Mouse (Mus musculus): ENCODE measurements around the gene Opalin.

The Opalin gene

DNA sequence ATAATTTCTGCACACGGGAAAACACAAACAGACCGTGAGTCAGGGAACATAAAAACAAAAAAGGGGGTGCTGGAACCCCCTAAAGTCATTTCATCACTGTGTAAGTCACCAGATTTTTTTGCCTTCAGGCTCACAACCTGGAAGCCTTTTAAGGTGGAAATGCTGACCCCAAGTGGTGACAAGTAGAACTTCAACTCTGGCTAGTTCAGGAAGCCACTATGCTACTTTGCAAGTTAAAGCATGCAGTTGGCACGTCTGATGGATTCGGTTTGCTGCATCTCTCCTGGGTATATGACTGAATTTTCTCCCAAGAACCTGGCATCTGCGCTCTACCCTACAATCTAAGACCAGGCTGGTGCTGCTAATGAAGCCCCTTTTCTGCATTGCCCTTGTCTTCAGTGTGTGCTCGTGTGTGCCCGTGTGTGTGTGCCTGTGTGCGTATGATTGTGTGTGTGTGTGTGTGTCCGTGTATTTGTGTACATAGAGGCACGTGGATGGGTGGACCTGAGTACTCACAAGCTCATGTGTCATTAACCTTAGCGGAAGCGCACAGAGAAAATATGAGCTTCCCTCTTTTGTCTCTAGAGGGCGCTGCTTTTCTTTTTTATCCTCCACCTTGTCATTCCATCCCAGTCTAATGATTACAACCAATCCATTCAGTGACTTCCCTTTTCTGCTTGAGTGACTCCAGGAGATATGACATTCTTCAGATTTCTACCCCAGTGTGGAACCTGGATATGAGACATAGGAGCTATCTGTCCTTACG lies 60.8 kb downstream of the Opalin start:
- DNase-seq (ENCODE audit: low spot score) = peak; percentile 70

DNA sequence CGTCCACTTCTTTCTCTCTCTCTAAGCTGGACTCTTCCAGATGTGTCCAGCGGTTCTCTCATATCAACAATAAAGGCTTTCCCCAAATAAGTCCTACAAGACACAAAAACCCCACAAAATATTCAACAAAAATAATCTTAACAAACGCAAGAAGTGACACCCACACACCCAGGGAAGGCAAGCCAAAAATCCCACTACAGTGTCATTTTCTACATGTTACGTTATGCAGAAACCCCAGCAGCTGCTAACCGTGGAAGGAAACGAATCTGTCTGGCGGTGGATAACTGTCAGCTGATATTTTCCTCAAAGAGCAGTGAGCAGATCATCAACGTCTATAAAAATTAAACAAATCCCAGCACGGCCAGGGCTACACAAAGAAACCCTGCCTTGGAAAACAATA lies 62.9 kb downstream of the Opalin start:
- DNase-seq (ENCODE audit: low spot score) = no peak

DNA sequence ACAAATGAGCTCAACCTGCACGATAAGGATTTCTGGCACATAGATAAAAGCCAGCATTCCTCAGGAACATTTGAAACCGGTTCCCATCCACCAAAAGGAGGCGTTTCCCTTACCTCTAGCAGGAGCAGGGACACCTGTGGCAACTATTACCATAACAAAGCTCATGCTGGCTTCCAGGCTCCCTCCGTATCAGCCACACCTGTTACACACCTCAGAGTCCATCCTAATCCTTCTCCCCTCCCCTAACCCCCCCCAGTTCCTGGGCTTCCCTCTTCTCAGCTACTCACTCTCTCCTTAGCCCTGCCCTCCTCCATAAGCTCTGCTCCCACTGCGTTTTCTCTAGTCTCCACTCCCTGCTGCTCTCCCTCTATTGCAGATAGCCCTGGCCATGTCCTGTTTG lies 63.3 kb downstream of the Opalin start:
- no peak for DNase-seq (ENCODE audit: low spot score)

Measured in lung, postnatal 25 days (tissue).